Mouse (Mus musculus) CD8-positive naive resting alpha-beta T cell, adult 57 days (primary cell): Measurements from ENCODE around the gene Fchsd2. TPM values are rescaled to one million over a fixed set of nuclear protein-coding genes. Genes with fewer than 3 reads are reported as not detected.

Experiments used
- total RNA-seq: library from RNA; stranded (reverse); gene quantifications from one replicate; pipeline ENCODE4 v1.2.4, GENCODE M21; 2023

The Fchsd2 gene
- 123 TPM for total RNA-seq

GRCm38 (mm10) chr7:101092618-101093017, at the start of gene Fchsd2:
TSS of gene Fchsd2 (plus strand) at chr7:101092863.

DNA sequence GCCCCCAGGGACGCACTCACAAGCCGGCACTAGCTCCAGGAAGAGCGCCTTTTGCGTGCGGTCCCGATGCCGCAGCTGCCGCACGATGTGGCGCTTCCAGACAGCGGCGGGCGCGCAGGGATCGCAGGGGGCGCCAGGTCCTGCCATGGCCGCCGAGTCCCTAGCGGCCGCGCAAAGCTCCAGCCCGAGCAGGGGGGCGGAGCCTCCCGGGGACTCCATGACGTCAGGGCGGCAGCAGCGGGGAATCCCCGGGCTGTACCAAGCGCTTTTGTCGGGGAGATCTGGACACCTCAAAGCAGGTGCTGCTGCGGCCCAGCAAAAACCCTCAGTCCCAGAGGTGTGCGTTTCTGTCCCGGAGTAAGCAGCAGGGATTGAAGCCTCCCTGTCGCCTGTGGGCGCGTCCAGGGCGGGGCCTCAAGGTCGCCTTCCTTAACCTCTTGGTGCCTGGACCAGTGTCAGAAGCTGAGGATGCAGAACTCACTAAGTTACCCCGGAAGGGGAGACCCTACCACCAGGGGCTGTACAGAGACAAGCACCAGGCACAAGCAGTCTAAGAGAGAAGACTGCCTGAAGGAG, 209.3 kb downstream of the Fchsd2 start, which contains the start of gene Atg16l2:
Gene Atg16l2 (minus strand): TSS at position 371 of the 576 bp plus-strand sequence.

DNA sequence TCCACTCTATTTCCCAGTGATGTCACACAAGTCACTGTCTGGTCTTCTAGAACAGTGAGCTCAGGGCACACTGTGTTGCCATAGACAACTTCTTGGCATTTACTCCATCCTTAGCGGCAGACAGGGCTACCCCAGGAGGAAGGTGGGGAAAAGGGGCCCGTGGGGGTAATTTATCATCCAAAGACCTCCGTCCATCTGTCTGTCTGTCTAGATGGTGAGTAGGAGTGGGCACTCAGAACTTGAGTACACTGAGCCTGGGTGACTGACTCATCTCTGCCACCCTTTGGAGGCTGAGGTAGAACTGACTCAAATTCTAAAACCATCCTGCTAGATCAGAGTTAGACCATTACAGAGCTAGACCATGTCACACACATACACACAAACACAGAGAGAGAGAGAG, 224.4 kb downstream of the Fchsd2 start, which contains the start of gene Stard10:
Gene Stard10 (plus strand): TSS at position 73 of the 400 bp plus-strand sequence.

Other genes with a start within 250 kb of the Fchsd2 start
- 37.2 TPM for gene Relt, start 229.4 kb upstream of the Fchsd2 start, total RNA-seq
- gene Arhgef17, start 160.8 kb upstream of the Fchsd2 start, total RNA-seq = not detected
- not detected for gene P2ry6, start 118.2 kb upstream of the Fchsd2 start, total RNA-seq
- gene P2ry2, start 80.0 kb upstream of the Fchsd2 start, total RNA-seq = 0.49 TPM
- gene Atg16l2, start 209.4 kb downstream of the Fchsd2 start, total RNA-seq = 111 TPM
- gene Stard10, start 224.2 kb downstream of the Fchsd2 start, total RNA-seq = 9.2 TPM